Comparison of ENCODE assay signal across 17 mouse cellular contexts in the genomic region with DNA sequence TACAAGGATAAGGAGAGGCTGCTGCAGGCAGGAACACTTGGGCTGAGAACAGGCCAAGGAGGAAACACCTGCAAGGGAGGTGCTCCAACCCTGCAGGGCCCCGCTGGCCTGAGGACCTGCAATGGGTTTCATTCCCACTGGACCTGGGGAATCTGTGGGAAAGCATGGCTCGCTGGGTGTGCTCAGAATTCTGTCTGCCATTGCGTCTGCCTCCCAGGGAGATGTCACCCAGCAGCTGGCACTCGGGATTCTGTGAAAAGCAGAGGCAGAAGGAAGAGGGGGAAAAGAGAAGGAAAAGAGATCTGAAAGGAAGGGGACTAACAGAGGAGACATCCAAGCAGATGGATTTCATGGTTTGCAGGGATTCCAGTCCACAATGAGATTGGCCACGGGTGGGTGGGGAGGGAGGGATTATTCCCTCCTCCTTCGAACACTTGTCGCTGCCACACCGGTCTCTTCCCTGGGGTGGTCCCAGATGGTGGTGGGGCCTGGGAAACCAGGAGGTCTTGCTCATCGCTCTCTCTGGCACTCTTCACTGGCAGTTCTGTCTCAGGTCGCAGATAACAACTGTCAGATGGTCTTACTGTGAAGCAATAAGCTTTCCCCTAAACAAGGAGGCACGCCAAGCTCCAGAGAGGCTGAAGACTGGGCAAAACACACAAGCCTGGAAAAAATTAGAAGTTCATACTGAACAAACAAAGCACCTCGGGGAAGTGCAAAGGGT. TPM values are rescaled to one million over a fixed set of nuclear protein-coding genes. Genes with fewer than 3 reads are reported as not detected.
A peak's percentile ranks its signal among the peaks of the same experiment; 100 is the strongest.
DNase-seq lines count a peak whose midpoint lies in the region; ATAC-seq and TF ChIP-seq lines count a peak whose summit lies in the region.
"Had no signal": no experiment of that assay in that cellular context is flagged by ENCODE, and none has a peak within 500 bp of the region (broad histone marks: within the 10 kb centered on the region; RNA-seq: fewer than 3 reads in every experiment).

No protein-coding gene starts in this region.

- peak; percentile 21 to 43 for DNase-seq in cerebellum, postnatal 14 days
- DNase-seq in cerebellum, adult 11-12 months, result no peak
- DNase-seq in heart, postnatal 36 days, result no peak
- DNase-seq in lung, postnatal 0 days (ENCODE audit: low spot score), result peak; percentile 41
- DNase-seq in lung, adult 18-20 months, result no peak
- DNase-seq in MN1 (ENCODE audit: low spot score), result no peak
- DNase-seq: kidney, postnatal 10 days; spleen, adult 18-20 months had no signal

- no peak for TF ChIP-seq EP300 in lung, postnatal 0 days (IDR thresholded peaks at IDR 0.05)

- H3K4me1 ChIP-seq in heart, embryonic 14.5 days (ENCODE audit: control insufficient read depth in 2 of 2, insufficient read depth in 2 of 2, low read length in 2 of 2), result peaks cover 9 to 12% of the 10 kb centered on the region in 2 experiments
- H3K4me1 ChIP-seq in lung, postnatal 0 days (ENCODE audit: insufficient read depth, low read depth, low read length), result peaks cover 12% of the 10 kb centered on the region; the same call in 1 of the 2 replicates
- peaks cover 12% of the 10 kb centered on the region; the same call in 1 of the 2 replicates for H3K4me1 ChIP-seq in limb, embryonic 13.5 days
- H3K4me1 ChIP-seq: liver, embryonic 12.5 days had no signal

- H3K36me3 ChIP-seq in heart, embryonic 14.5 days (ENCODE audit: control insufficient read depth, insufficient read depth, low read length), result no peaks in the 10 kb centered on the region
- H3K36me3 ChIP-seq in lung, postnatal 0 days (ENCODE audit: insufficient read depth, low read length), result no peaks in the 10 kb centered on the region
- no peaks in the 10 kb centered on the region for H3K36me3 ChIP-seq in limb, embryonic 13.5 days
- H3K36me3 ChIP-seq: liver, embryonic 12.5 days; neural tube, embryonic 15.5 days had no signal

- no peak overlapping the region for H3K27ac ChIP-seq in heart, embryonic 14.5 days (replicated peaks in 1 of 2; ENCODE audit: control insufficient read depth in 1 of 2, insufficient read depth in 1 of 2, low read depth in 2 of 2, low read length in 2 of 2)
- H3K27ac ChIP-seq in lung, postnatal 0 days (ENCODE audit: low read length), result no peak overlapping the region
- H3K27ac ChIP-seq in limb, embryonic 13.5 days, result no peak overlapping the region
- H3K27ac ChIP-seq: liver, embryonic 12.5 days; neural tube, embryonic 15.5 days had no signal

- WGBS in heart, embryonic 14.5 days, result 20% methylated on average over 12 of the region's 12 CpGs
- whole genome bisulfite sequencing in lung, postnatal 0 days, result 20% methylated on average over 12 of the region's 12 CpGs
- WGBS in limb, embryonic 13.5 days, result 46% methylated on average over 12 of the region's 12 CpGs

- intact Hi-C loops in heart, postnatal 36 days (cut with DNase I), result no loop called here

- H3K9ac ChIP-seq in heart, embryonic 14.5 days (ENCODE audit: low read length), result peak overlapping the region; percentile 16; the same call in 1 of the 2 replicates
- H3K9ac ChIP-seq in lung, postnatal 0 days (replicated peaks; ENCODE audit: low read depth), result no peak overlapping the region
- H3K9ac ChIP-seq in limb, embryonic 13.5 days, result no peak overlapping the region
- H3K9ac ChIP-seq: liver, embryonic 12.5 days; neural tube, embryonic 15.5 days had no signal

- H3K4me3 ChIP-seq in heart, embryonic 14.5 days (ENCODE audit: control insufficient read depth in 1 of 2, insufficient read depth in 1 of 2, low read depth in 1 of 2, low read length in 2 of 2), result no peak overlapping the region
- no peak overlapping the region for H3K4me3 ChIP-seq in lung, postnatal 0 days (ENCODE audit: low read depth, low read length)
- no peak overlapping the region for H3K4me3 ChIP-seq in limb, embryonic 13.5 days
- H3K4me3 ChIP-seq: liver, embryonic 12.5 days; neural tube, embryonic 15.5 days had no signal

- no peaks in the 10 kb centered on the region for H3K27me3 ChIP-seq in heart, embryonic 14.5 days (ENCODE audit: control insufficient read depth, insufficient read depth, low read length)
- no peaks in the 10 kb centered on the region for H3K27me3 ChIP-seq in lung, postnatal 0 days (replicated peaks; ENCODE audit: insufficient read depth, low read length)
- no peaks in the 10 kb centered on the region for H3K27me3 ChIP-seq in limb, embryonic 13.5 days
- H3K27me3 ChIP-seq: liver, embryonic 12.5 days; neural tube, embryonic 15.5 days had no signal

- H3K9me3 ChIP-seq in heart, embryonic 14.5 days (ENCODE audit: control insufficient read depth, low read length), result no peaks in the 10 kb centered on the region
- no peaks in the 10 kb centered on the region for H3K9me3 ChIP-seq in lung, postnatal 0 days (ENCODE audit: low read length)
- H3K9me3 ChIP-seq in limb, embryonic 13.5 days, result no peaks in the 10 kb centered on the region
- H3K9me3 ChIP-seq: liver, embryonic 12.5 days; neural tube, embryonic 15.5 days had no signal

- H3K4me2 ChIP-seq in heart, embryonic 14.5 days (ENCODE audit: low read length), result peak overlapping the region; percentile 46
- H3K4me2 ChIP-seq in lung, postnatal 0 days (replicated peaks; ENCODE audit: low read depth, low read length), result peak overlapping the region; percentile 22; the same call in 1 of the 2 replicates
- no peak overlapping the region for H3K4me2 ChIP-seq in limb, embryonic 13.5 days (replicated peaks)
- H3K4me2 ChIP-seq: liver, embryonic 12.5 days; neural tube, embryonic 15.5 days had no signal

- no peak for TF ChIP-seq CTCF in lung, postnatal 0 days (IDR thresholded peaks at IDR 0.05)

- no peak for ATAC-seq in heart, embryonic 14.5 days (ENCODE audit: insufficient number of reproducible peaks, insufficient read depth, low FRiP score, low read depth)
- ATAC-seq in lung, postnatal 0 days, result no peak; the same call in none of the 2 replicates
- ATAC-seq in limb, embryonic 13.5 days (ENCODE audit: low FRiP score, low read depth), result 0 out of 2 replicates have a peak, but pooled peaks have one; percentile 24
- ATAC-seq: activated CD4-positive, CD25-positive, alpha-beta regulatory T cell, adult 4 months; inflammation-experienced regulatory T-cells, adult 6 months; liver, embryonic 12.5 days had no signal

RNA-seq across cellular contexts. Expression of a gene that starts 12.1 kb away (rescaled TPM):
- 38.8 and 40.1 TPM in 2 replicates for polyA plus RNA-seq in heart, embryonic 14.5 days (2014; fragmentation: Nextera tagmentation; extraction: Ambion mirVana)
- not detected for total RNA-seq in heart, postnatal 36 days (2021)
- polyA plus RNA-seq in lung, postnatal 0 days (2015; fragmentation: Nextera tagmentation; extraction: Ambion mirVana), result 13.3 and 15.5 TPM in 2 replicates
- polyA plus RNA-seq in limb, embryonic 13.5 days (2015; fragmentation: Nextera tagmentation; extraction: Ambion mirVana), result 32.1 and 34.9 TPM in 2 replicates
- total RNA-seq: common myeloid progenitor, adult 5-6 weeks; layer of hippocampus, postnatal 25 days; megakaryocyte-erythroid progenitor cell, adult 5-6 weeks had no signal
- polyA plus RNA-seq: inflammation-experienced regulatory T-cells, adult 6 months had no signal

Comparison
In these comparisons a context has a peak if more than half of its experiments do, and no peak if none do; other contexts are left out.
1. DNase-seq: peak in cerebellum, postnatal 14 days (2 of 2) and lung, postnatal 0 days (single experiment); none in cerebellum, adult 11-12 months (single experiment), heart, postnatal 36 days (0 of 2), lung, adult 18-20 months (0 of 2) and MN1 (single experiment).